Mouse (Mus musculus) heart, postnatal 0 days (tissue): ENCODE results near the gene Tut7.

Source experiments
- CTCF ChIP-seq: IDR thresholded peaks from 2 replicates; pipeline ENCODE4 v1.5.1; 2016; ENCODE audit warnings: antibody characterized with exemption, control low read depth, low read depth
- EP300 ChIP-seq: IDR thresholded peaks from 2 replicates; pipeline ENCODE4 v1.6.1; 2016; ENCODE audit warnings: antibody characterized with exemption, low read depth

GRCm38 (mm10) chr13:59756906-59757305 is 66.0 kb downstream of the Tut7 start:
- TF ChIP-seq CTCF, result no peak
- no peak for TF ChIP-seq EP300
